Mouse (Mus musculus): ENCODE data around the gene Maml2. TPM values are rescaled to one million over a fixed set of nuclear protein-coding genes. Genes with fewer than 3 reads are reported as not detected.

Maml2 gene
- polyA plus RNA-seq, 1 experiment: 2.5 TPM

DNA sequence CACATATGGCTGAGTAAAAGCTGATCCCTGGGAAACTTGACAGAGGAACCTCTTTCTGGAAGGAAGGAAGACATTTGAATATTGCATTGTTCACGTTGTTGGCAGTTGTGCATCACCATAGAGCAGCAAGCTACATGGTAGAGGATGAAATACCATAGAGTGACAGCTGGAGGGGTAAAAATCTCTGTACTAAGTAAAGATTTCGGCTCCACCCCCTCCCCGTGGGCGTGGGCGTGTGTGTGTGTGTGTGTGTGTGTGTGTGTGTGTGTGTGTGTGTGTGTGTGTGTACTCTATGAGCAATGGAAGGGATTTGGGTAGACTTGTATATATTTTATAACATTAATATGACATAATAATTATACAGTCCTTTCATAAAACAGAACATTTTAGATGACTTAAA lies 324.7 kb downstream of the Maml2 start:
- Histone ChIP-seq H3K27ac (replicated peaks; ENCODE audit: low read depth, low read length) (no peak overlapping the region), H3K4me1 (ENCODE audit: control insufficient read depth, insufficient read depth, insufficient read length, low read length) (no peaks in the 10 kb centered on the region), H3K4me3 (ENCODE audit: insufficient read depth, low read depth, low read length) (no peak overlapping the region)

DNA sequence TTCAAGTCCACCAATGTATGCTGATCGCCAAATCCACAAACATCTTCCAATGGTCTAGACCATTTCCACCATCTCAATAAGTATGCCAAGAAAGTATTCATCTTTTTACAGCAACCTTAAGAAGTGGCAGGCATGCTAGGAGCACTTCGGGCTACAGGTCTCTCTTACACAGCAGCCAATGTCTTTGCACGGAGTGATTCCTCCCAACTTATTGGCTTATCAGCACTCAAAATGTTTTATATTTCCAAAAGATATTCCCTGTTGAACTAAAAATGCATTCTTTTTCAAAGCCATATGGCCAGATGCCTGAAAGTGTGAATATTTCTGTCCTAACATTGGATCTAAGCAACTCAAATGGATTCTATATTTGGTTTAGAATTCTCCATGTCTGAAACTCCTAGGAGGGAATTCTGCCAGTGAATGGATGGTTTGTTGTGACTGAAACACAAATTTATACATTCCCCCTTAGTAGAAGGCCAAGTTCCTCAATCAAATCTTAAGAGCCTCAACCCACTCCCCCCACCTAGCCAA lies 326.2 kb downstream of the Maml2 start:
- Histone ChIP-seq H3K4me3 (ENCODE audit: insufficient read depth, low read depth, low read length) (no peak overlapping the region), H3K27ac (replicated peaks; ENCODE audit: low read depth, low read length) (no peak overlapping the region), H3K4me1 (ENCODE audit: control insufficient read depth, insufficient read depth, insufficient read length, low read length) (no peaks in the 10 kb centered on the region)

DNA sequence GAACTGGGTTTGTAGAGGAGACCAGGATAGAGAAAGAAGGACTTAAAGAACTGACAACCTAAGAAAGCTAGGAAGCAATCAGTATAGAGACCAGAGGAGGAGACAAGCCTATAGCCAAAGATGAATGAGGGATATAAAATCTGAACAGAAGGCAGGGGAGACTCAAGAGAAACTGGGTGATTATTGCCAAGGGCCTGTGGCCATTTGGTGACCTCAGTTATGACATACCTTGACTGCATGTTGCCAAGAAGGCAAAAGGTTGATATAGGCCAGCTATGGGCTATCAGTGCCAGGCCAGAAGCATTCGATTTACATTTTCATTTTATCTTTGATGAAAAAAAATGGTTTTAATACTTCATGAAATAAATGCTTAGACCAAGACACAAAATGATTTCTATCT lies 327.0 kb downstream of the Maml2 start:
- Histone ChIP-seq H3K4me3 (ENCODE audit: insufficient read depth, low read depth, low read length) (no peak overlapping the region), H3K4me1 (ENCODE audit: control insufficient read depth, insufficient read depth, insufficient read length, low read length) (no peaks in the 10 kb centered on the region), H3K27ac (replicated peaks; ENCODE audit: low read depth, low read length) (no peak overlapping the region)

DNA sequence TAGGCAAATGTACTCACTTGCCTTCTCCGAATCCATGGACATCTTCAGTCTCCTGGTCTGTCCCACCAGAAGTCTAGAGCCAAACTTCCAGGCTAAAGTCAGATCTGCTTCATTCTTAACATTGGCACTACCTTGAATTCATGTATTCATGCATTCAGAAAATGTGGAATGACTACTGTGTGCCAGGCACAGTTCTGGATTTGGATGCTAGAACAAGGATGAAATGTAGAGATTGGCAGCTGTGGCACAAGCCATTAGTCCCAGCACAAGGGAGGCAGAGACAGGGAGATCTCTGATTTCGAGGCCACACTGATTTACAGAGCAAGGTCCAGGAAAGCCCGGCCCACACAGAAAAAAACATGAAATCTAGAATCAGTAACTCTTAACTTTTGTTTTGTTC lies 327.5 kb downstream of the Maml2 start:
- no peak overlapping the region for H3K27ac ChIP-seq (replicated peaks; ENCODE audit: low read depth, low read length)

DNA sequence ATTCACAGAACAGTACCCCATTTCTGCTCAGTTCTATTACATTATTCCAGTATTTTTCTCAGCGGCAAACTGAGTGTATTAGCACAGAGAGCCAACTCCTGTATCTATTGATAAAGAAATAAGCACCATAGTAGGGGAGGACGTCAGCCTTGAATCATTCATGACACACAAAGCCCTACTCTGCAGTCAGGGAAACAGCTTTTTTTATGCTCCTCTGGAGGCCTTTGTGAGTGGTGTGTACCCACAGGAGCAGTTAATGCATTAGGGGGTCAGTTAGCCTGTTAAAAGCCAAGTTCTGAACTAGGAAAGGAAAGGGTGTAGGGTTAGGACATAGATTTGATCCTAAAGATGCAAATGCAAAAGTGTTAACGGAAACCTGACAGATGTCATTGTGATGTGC lies 328.7 kb downstream of the Maml2 start:
- no peaks in the 10 kb centered on the region for H3K4me1 ChIP-seq (ENCODE audit: control insufficient read depth, insufficient read depth, insufficient read length, low read length)
- H3K4me3 ChIP-seq (ENCODE audit: insufficient read depth, low read depth, low read length): no peak overlapping the region
- H3K27ac ChIP-seq (replicated peaks; ENCODE audit: low read depth, low read length): no peak overlapping the region

More for the DNA sequence above, 327.5 kb downstream of the Maml2 start:
- Histone ChIP-seq H3K4me3 (ENCODE audit: insufficient read depth, low read depth, low read length) (no peak overlapping the region), H3K4me1 (ENCODE audit: control insufficient read depth, insufficient read depth, insufficient read length, low read length) (no peaks in the 10 kb centered on the region)

DNA sequence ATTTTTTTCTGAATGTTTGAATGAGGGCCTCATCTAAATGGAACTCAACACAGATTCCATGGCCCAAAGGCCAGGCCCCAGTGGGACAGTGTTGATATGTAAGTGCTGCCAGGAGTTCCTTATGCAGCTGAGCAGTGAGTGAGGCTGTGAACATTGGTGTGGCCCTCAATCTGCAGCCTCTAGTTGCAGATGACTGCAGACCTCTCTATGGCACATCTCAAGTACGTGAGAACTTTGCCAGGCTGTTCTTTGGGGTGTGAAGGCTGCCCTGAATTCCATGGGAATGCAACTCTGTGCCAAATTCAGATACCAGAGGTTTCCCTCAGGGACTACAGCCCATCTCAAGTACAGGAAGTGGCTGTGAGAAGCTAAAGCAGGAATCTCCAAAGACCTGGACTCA lies 335.6 kb downstream of the Maml2 start:
- H3K4me1 ChIP-seq (ENCODE audit: control insufficient read depth, insufficient read depth, insufficient read length, low read length): peaks cover 7% of the 10 kb centered on the region; the same call in 1 of the 2 replicates
- H3K4me3 ChIP-seq (ENCODE audit: insufficient read depth, low read depth, low read length): no peak overlapping the region
- peak overlapping the region; percentile 69; the same call in 1 of the 2 replicates for H3K27ac ChIP-seq (replicated peaks; ENCODE audit: low read depth, low read length)

DNA sequence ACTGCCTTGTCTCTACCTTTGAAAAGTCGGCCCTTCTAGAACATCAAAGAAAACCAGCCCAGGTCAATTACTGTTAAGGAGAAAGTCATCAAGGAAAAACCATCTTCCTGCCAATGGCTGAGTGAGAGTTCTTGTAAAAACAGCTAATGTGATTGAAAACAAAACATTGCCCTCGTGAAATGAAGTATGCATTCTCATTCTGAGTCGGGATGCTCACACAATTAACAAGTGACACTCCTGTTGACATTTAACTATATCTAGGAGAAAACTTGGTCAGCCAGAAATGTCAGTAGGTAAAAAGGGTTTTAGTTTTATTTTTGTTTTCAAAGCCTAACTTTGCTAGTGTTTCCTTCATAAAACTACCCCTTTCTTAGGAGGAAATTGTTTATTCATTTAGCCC lies 341.9 kb downstream of the Maml2 start:
- Histone ChIP-seq H3K4me3 (ENCODE audit: insufficient read depth, low read depth, low read length) (no peak overlapping the region), H3K27ac (replicated peaks; ENCODE audit: low read depth, low read length) (no peak overlapping the region), H3K4me1 (ENCODE audit: control insufficient read depth, insufficient read depth, insufficient read length, low read length) (no peaks in the 10 kb centered on the region)

DNA sequence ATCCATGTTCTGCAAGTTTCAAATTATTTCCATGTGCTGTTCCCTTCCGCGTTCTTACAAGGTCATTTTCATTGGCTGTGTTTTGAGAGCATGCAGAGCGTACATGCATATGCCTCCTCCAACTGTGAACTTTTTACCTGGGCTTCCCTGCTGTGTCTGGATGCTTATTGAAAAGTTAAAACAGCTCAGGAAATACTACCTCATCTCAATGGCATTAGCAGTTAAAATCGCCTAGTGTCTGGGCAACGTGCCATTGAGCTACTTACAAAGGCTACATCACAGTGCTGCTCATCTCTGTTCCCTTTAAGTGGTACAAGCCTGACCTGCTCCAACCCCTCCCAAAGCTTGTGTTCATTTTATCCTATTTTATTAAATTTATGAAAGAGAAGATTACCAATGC lies 347.4 kb downstream of the Maml2 start:
- H3K27ac ChIP-seq (replicated peaks; ENCODE audit: low read depth, low read length): no peak overlapping the region

DNA sequence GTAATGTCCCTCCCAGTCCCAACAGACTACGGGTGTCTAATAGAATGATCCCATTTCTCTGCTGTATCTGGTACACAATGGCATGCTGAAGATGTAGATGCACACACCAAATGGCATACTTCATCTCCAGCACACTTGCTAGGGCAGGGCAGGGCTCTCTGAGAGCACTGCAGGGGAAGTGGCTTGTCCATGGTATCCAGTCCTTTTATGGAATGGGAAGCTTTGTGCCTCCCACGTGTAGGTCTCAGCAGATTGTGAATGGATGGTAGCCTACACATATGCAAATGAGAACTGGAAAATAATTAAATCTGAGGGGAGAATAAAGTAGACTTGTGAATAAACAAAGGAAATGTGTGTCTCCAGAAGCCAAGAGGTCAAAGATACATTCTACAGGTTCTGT lies 353.3 kb downstream of the Maml2 start:
- no peak overlapping the region for H3K4me3 ChIP-seq (ENCODE audit: insufficient read depth, low read depth, low read length)
- H3K4me1 ChIP-seq (ENCODE audit: control insufficient read depth, insufficient read depth, insufficient read length, low read length): peaks cover 4% of the 10 kb centered on the region; the same call in 1 of the 2 replicates
- H3K27ac ChIP-seq (replicated peaks; ENCODE audit: low read depth, low read length): no peak overlapping the region

More for the DNA sequence above, 347.4 kb downstream of the Maml2 start:
- H3K4me1 ChIP-seq (ENCODE audit: control insufficient read depth, insufficient read depth, insufficient read length, low read length): peaks cover 7% of the 10 kb centered on the region; the same call in 1 of the 2 replicates
- H3K4me3 ChIP-seq (ENCODE audit: insufficient read depth, low read depth, low read length): no peak overlapping the region

DNA sequence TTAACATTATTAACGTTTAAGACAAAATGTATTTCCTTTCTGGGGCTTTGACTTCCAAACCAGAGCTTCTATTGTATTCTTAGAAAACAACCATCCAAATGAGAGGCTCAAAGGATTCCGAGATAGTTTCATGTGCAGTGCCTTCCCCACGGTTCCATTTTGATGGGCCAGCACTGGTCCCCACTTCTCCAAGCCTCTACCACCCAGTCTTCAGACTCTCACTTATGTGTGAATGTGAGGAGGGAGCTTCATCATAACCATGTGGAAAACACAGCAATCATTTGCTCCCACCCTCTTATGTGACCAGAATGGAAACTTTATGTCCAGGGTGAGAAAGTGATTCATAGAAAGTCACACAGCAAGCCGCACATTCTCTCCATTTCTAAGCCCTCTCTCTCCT lies 354.1 kb downstream of the Maml2 start:
- H3K4me3 ChIP-seq (ENCODE audit: insufficient read depth, low read depth, low read length): no peak overlapping the region
- H3K4me1 ChIP-seq (ENCODE audit: control insufficient read depth, insufficient read depth, insufficient read length, low read length): peaks cover 4% of the 10 kb centered on the region; the same call in 1 of the 2 replicates
- no peak overlapping the region for H3K27ac ChIP-seq (replicated peaks; ENCODE audit: low read depth, low read length)

DNA sequence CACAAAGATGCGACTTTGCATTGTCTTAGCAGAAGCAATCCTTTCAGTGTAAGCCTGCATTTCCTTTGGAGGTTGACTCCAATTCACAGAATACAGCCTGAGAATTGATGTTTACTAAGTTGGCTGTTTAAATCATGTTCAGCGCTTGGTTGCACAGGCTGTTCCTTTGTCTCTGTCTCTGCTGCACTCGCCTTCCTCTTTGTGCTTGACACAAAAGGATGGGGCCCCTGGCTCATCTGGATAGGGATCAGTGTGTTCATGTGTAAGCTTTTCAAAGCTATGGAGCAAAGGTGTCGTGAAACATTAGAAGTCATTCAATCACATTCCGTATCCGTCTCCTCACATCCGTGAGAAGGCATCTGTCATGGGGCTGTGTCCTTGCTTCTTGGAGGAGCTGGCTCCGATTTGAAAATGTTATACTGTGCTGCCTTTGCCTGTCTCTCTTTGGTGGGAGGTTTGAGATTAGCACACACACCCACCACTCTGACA lies 354.7 kb downstream of the Maml2 start:
- H3K4me1 ChIP-seq (ENCODE audit: control insufficient read depth, insufficient read depth, insufficient read length, low read length): peaks cover 4% of the 10 kb centered on the region; the same call in 1 of the 2 replicates
- H3K27ac ChIP-seq (replicated peaks; ENCODE audit: low read depth, low read length): no peak overlapping the region
- no peak overlapping the region for H3K4me3 ChIP-seq (ENCODE audit: insufficient read depth, low read depth, low read length)

DNA sequence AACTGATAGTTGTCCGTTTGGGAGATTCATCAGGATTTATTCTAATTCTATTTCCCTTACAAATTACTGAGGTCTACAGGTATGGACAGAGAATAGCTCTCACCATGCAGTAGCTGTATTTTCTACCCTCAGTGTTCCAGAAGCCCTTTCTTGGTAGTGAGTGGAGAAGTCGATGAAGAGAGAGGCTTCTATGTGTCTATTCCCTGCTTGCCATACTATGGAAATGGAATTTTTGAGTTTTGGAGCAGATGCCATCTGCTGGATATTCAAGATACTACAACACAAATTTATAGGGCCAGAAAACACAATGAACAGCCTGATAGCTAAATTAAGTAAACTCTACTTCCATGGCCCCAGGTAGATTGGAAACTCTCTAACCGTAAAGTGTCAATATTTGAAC lies 355.2 kb downstream of the Maml2 start:
- no peak overlapping the region for H3K4me3 ChIP-seq (ENCODE audit: insufficient read depth, low read depth, low read length)
- peaks cover 4% of the 10 kb centered on the region; the same call in 1 of the 2 replicates for H3K4me1 ChIP-seq (ENCODE audit: control insufficient read depth, insufficient read depth, insufficient read length, low read length)
- no peak overlapping the region for H3K27ac ChIP-seq (replicated peaks; ENCODE audit: low read depth, low read length)

DNA sequence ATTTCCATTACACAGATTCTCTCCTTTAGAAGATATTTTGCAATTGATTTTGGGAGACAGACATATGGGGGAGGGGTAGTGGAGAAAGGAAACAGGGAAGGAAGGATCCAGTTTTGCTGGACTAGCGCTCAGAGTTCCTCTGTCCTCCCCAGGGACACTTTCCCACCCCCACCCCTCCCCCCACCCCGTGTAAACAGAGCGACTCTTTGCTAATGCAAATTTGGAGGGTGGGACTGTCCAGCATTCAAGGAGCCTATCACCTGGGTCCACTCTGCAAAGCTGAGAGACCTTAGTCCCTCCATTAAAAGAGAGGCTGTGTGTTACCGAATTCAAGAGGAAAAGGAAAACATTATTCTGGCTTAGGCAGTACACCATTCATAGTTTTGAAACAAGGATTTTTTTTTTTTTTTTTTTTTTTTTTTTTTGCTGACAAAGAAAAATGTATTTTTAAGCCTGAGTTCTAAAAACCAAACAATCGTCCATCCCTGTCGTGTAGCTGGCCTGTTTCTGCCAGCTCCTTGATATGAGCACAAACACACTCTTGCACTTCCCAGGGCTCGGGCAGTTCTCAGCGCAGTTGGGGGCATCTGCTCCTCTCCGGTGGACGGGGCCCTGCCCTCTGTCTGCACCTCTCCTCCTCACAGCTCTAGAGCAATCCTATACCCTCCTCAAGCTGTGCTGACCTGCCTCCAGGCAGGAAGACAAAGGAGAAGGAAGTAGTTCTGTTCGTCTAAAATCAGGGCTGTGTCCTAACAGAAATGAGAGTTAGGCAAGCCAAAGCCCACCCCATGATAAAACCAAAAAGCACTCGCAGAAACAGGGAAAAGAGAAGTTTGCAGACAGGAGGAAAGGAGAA lies 364.2 kb downstream of the Maml2 start:
- Histone ChIP-seq H3K27ac (replicated peaks; ENCODE audit: low read depth, low read length) (peak overlapping the region; percentile 39), H3K4me3 (ENCODE audit: insufficient read depth, low read depth, low read length) (peak overlapping the region; percentile 30), H3K4me1 (ENCODE audit: control insufficient read depth, insufficient read depth, insufficient read length, low read length) (peaks cover 8% of the 10 kb centered on the region)

DNA sequence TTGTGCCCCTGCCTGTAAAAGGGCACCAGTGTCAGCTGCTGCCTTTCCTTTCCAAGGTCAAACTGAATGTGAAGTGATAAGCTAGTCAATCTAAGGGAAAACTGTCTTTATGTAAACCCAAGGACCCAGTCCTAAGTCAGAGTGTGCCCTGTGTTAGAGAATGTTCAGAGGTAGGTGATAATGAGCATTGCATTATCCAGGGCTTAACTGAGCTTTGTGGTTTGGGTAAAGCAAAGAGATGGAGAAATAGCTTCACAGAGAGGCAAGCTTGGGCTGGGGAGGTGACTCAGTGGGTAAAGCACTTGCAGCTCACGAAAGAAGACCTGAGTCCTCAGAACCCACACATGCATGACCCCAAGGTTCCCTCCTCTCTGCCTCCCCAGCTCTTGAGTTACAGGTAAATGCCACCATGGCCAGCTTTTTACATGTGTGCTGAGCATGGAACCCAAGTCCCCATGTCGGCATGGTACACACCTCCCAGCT lies 367.8 kb downstream of the Maml2 start:
- H3K4me1 ChIP-seq (ENCODE audit: control insufficient read depth, insufficient read depth, insufficient read length, low read length): peaks cover 11% of the 10 kb centered on the region
- no peak overlapping the region for H3K27ac ChIP-seq (replicated peaks; ENCODE audit: low read depth, low read length)
- H3K4me3 ChIP-seq (ENCODE audit: insufficient read depth, low read depth, low read length): no peak overlapping the region

DNA sequence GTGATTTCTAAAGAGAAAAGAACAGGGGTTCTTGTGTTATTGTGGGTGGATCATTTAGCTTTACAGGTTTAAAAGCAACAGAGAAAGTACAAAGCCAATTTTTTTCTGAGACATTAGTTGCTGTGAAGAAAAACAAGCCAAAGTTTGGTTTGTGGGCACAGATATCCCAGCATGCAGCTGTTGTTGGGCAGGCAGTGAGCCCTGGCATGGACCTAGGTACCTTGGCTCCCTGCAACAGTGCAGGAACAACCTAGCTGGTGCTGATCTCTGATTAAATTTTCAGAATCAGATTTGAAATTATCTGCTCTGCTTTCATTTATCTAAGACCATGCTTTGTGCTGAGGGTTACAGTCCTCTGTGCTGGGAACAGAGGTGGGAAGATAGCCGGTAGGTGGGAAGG lies 370.2 kb downstream of the Maml2 start:
- no peak overlapping the region for H3K27ac ChIP-seq (replicated peaks; ENCODE audit: low read depth, low read length)
- peaks cover 3% of the 10 kb centered on the region for H3K4me1 ChIP-seq (ENCODE audit: control insufficient read depth, insufficient read depth, insufficient read length, low read length)

DNA sequence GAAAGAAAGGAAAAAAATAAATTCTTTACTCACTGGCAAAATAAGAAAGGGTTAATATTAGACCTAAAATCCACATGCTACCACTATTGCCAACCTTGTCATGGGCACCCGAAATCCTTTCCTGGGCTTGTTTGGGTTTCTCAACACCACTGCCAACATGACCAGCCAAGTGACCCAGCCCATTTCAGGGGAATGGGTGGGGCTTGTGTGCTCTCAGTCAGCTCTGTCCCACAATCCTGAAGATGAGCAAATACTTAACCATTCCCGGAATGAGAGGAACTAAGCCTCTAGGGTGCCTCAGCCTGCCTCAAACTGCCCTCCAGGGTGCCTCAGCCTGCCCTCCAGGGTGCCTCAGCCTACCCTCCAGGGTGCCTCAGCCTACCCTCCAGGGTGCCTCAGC lies 371.0 kb downstream of the Maml2 start:
- Histone ChIP-seq H3K4me3 (ENCODE audit: insufficient read depth, low read depth, low read length) (no peak overlapping the region), H3K27ac (replicated peaks; ENCODE audit: low read depth, low read length) (no peak overlapping the region)

More for the DNA sequence above, 370.2 kb downstream of the Maml2 start:
- no peak overlapping the region for H3K4me3 ChIP-seq (ENCODE audit: insufficient read depth, low read depth, low read length)

More for the DNA sequence above, 371.0 kb downstream of the Maml2 start:
- H3K4me1 ChIP-seq (ENCODE audit: control insufficient read depth, insufficient read depth, insufficient read length, low read length): peaks cover 3% of the 10 kb centered on the region

Data from brown adipose tissue, adult 24 weeks (tissue).